Mouse (Mus musculus): ENCODE measurements around the gene Slc22a23. TPM values are rescaled to one million over a fixed set of nuclear protein-coding genes. Genes with fewer than 3 reads are reported as not detected.

Slc22a23 gene
- 1 to 10 TPM; 1.1 to 1.6 TPM for polyA plus RNA-seq (2012; fragmentation: generic; extraction: Trizol)

GRCm38 (mm10) chr13:34345128-34346085 lies at the start of gene Slc22a23:
Gene Slc22a23, minus strand, starts transcription at chr13:34345182.

DNA sequence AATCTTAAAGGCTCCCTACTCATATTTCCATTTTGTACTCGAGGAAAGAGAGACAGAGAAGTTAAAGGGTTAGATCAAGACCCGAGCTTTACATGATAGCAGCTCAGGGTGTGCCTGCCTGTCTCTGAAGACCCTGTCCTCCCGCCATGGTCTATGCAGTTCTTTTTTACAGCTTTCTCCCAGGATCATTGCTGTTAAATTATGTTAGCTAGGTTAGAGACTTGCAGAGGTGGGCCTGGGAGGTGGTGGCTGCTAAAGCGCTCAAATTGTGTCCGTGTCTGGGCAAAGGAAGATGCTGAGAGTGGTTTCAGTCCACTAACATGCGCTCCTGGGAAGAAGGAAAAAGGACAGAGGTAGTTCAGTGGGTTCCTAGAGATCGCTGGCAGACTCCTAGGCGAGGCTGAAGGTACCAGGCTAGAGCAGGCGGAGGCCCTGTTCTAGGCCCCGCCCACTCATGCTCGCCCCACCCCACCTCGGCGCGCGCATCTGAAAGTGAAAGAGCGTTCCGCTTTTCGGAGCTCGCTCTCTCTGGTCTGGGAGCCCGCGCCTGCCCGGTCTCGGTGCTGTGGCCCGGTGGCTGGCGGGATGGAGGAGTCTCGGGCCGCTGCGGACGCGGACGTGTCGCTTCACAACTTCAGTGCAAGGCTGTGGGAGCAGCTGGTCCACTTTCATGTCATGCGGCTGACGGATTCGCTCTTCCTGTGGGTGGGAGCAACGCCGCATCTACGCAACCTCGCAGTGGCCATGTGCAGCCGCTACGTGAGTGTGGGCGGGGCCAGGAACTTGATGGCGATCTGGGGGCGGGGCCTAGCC lies 182.3 kb downstream of the Slc22a23 start, which contains the start of gene Psmg4:
Gene Psmg4 (plus strand): TSS at position 474 of the 813 bp plus-strand sequence.

DNA sequence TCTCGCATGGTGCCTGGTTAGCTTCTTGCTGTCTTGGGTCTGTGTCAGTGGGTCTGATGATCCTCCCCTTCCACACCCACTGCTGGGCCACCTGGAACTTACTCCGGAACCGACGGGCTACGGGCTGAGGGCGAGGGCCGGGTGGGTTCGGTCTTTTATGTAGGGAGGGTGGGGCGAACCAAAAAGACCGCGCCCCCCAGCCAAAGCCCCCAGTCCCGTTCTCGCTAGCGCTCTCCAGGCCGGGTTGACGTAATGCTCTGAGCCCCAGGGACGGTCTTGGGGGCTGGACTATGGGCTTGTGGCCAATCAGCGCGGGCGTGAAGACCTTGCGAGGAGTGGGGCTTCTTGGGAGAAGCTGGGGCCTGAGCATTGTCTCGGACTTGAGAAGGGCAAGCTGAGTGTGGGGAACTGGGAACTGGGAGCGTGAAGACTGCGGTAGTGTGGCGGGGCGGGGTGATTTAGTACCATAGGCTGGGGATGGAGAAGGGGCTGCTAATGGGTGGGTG lies 214.7 kb downstream of the Slc22a23 start, which contains the start of gene Tubb2b:
Gene Tubb2b (minus strand): TSS at position 241 of the 506 bp plus-strand sequence.

Other genes starting within 250 kb of the Slc22a23 start
- gene Tubb2b, start 214.7 kb downstream of the Slc22a23 start, polyA plus RNA-seq (2012; fragmentation: generic; extraction: Trizol), result 1 to 10 TPM in 1 of 2 experiments, under 1 TPM in 1; 0.36 to 2.4 TPM
- 100 to 1,000 TPM; 192 to 205 TPM for gene Psmg4, start 182.2 kb downstream of the Slc22a23 start, polyA plus RNA-seq (2012; fragmentation: generic; extraction: Trizol)

All from C3H10T1/2 (cell line).